Mouse (Mus musculus) liver, adult 2 months (tissue): ENCODE results near the gene Col4a2. TPM values are rescaled to one million over a fixed set of nuclear protein-coding genes. Genes with fewer than 3 reads are reported as not detected.

Source experiments
- DNase-seq: peaks from one replicate; pipeline ENCODE4 v3.0.0-alpha.2; 2011; ENCODE audit warnings: low read depth, low spot score; ENCODE audit errors: extremely low read depth
- H3K27ac ChIP-seq: fragments of 200-500 bp; replicated peaks from 2 replicates; pipeline ENCODE4 v1.5.1; 2012; ENCODE audit warnings: low read depth, mild to moderate bottlenecking, control low read depth, inconsistent platforms, low read length; ENCODE audit not compliant: insufficient read depth
- H3K27me3 ChIP-seq: fragments of 200-500 bp; 2 replicates; pipeline ENCODE4 v1.6.1; 2012; ENCODE audit warnings: mild to moderate bottlenecking, moderate library complexity, low read length, inconsistent platforms; ENCODE audit not compliant: control insufficient read depth, insufficient read depth
- H3K36me3 ChIP-seq: fragments of 200-500 bp; 2 replicates; pipeline ENCODE4 v1.6.1; 2012; ENCODE audit warnings: low read length, inconsistent platforms; ENCODE audit not compliant: control insufficient read depth, insufficient read depth
- H3K4me1 ChIP-seq: fragments of 200-500 bp; 2 replicates; pipeline ENCODE4 v1.6.1; 2011; ENCODE audit warnings: low read length; ENCODE audit not compliant: control insufficient read depth, insufficient read depth
- H3K4me3 ChIP-seq: fragments of 200-500 bp; 2 replicates; pipeline ENCODE4 v1.5.1; 2011; ENCODE audit warnings: low read depth, mild to moderate bottlenecking, control low read depth, low read length, moderate library complexity; ENCODE audit not compliant: insufficient read depth
- H3K79me2 ChIP-seq: fragments of 200-500 bp; 2 replicates; pipeline ENCODE4 v1.6.1; 2012; ENCODE audit warnings: inconsistent platforms, mild to moderate bottlenecking, low read length, moderate library complexity; ENCODE audit not compliant: control insufficient read depth, insufficient read depth
- H3K9ac ChIP-seq: fragments of 200-500 bp; 2 replicates; pipeline ENCODE4 v1.6.1; 2012; ENCODE audit warnings: low read depth, mild to moderate bottlenecking, control low read depth, inconsistent platforms, low read length
- CTCF ChIP-seq: fragments of 200-500 bp; IDR thresholded peaks from 2 replicates; pipeline ENCODE4 v1.5.1; 2011; ENCODE audit warnings: low read depth, low read length, control low read depth
- POLR2A ChIP-seq: fragments of 200-500 bp; IDR thresholded peaks from 2 replicates; pipeline ENCODE4 v1.6.1; 2011; ENCODE audit warnings: low read length, control low read depth; ENCODE audit not compliant: insufficient read depth; ENCODE audit errors: extremely low read depth
- WGBS: fragments of 180-500 bp; shearing (Covaris S2); methylation state at CpG from one replicate; pipeline ENCODE4 v1.1.7; 2018; 5-methylcytosine and 5-hydroxymethylcytosine counted together
- polyA plus RNA-seq: library from polyadenylated mRNA; depleted of rRNA; stranded (reverse); fragments of >200 nt; gene quantifications from 2 replicates; pipeline ENCODE4 v1.2.3, GENCODE M21; 2012
- total RNA-seq: library from RNA; depleted of rRNA; stranded (reverse); fragments of >200 nt; gene quantifications from 2 replicates; pipeline ENCODE4 v1.2.3, GENCODE M21; 2014

The Col4a2 gene
- total and polyA plus RNA-seq, 2 experiments = 7.7 to 8.0 TPM

GRCm38 (mm10) chr8:11327722-11328417 is 15.3 kb downstream of the Col4a2 start:
- no peak overlapping the region for H3K9ac ChIP-seq
- H3K4me3 ChIP-seq = no peak overlapping the region
- H3K79me2 ChIP-seq = no peaks in the 10 kb centered on the region
- TF ChIP-seq CTCF = no peak
- no peak for TF ChIP-seq POLR2A
- WGBS = 84% methylated on average over 5 of the region's 5 CpGs
- no peaks in the 10 kb centered on the region for H3K27me3 ChIP-seq
- no peaks in the 10 kb centered on the region for H3K36me3 ChIP-seq
- no peak overlapping the region for H3K27ac ChIP-seq
- H3K4me1 ChIP-seq = peaks cover 9% of the 10 kb centered on the region
- DNase-seq = no peak

- WGBS = 63% methylated on average over 4 of the region's 4 CpGs
- Histone ChIP-seq H3K4me1 (peaks cover 5% of the 10 kb centered on the region; the same call in 1 of the 2 replicates), H3K27ac (no peak overlapping the region), H3K36me3 (no peaks in the 10 kb centered on the region), H3K79me2 (no peaks in the 10 kb centered on the region; the same call in 1 of the 2 replicates), H3K9ac (no peak overlapping the region), H3K27me3 (no peaks in the 10 kb centered on the region), H3K4me3 (no peak overlapping the region)
- DNase-seq = no peak
- TF ChIP-seq CTCF (no peak), POLR2A (no peak)
Measured at GRCm38 (mm10) chr8:11331561-11331960, 19.0 kb downstream of the Col4a2 start.

GRCm38 (mm10) chr8:11333746-11334145 is 21.1 kb downstream of the Col4a2 start:
- Histone ChIP-seq H3K4me1 (peaks cover 7% of the 10 kb centered on the region; the same call in 1 of the 2 replicates), H3K9ac (no peak overlapping the region), H3K27ac (no peak overlapping the region), H3K79me2 (no peaks in the 10 kb centered on the region; the same call in 1 of the 2 replicates), H3K27me3 (no peaks in the 10 kb centered on the region), H3K36me3 (no peaks in the 10 kb centered on the region), H3K4me3 (no peak overlapping the region)
- WGBS = 87% methylated on average over 6 of the region's 6 CpGs
- no peak for TF ChIP-seq POLR2A
- no peak for TF ChIP-seq CTCF
- no peak for DNase-seq

GRCm38 (mm10) chr8:11334493-11334892 is 21.9 kb downstream of the Col4a2 start:
- Histone ChIP-seq H3K79me2 (no peaks in the 10 kb centered on the region; the same call in 1 of the 2 replicates), H3K27ac (0 out of 2 replicates have a peak overlapping the region, but pooled peaks have one; percentile 41), H3K4me3 (no peak overlapping the region), H3K9ac (no peak overlapping the region), H3K27me3 (no peaks in the 10 kb centered on the region), H3K36me3 (no peaks in the 10 kb centered on the region), H3K4me1 (peaks cover 7% of the 10 kb centered on the region; the same call in 1 of the 2 replicates)
- no peak for DNase-seq
- TF ChIP-seq POLR2A (no peak), CTCF (no peak)
- 74% methylated on average over 3 of the region's 3 CpGs for WGBS

GRCm38 (mm10) chr8:11335238-11335637 is 22.6 kb downstream of the Col4a2 start:
- 86% methylated on average over 4 of the region's 4 CpGs for WGBS
- Histone ChIP-seq H3K9ac (no peak overlapping the region), H3K4me3 (no peak overlapping the region), H3K36me3 (no peaks in the 10 kb centered on the region), H3K79me2 (no peaks in the 10 kb centered on the region; the same call in 1 of the 2 replicates), H3K4me1 (peaks cover 11% of the 10 kb centered on the region), H3K27me3 (no peaks in the 10 kb centered on the region), H3K27ac (no peak overlapping the region)
- no peak for DNase-seq
- TF ChIP-seq CTCF = no peak
- TF ChIP-seq POLR2A = no peak

- H3K4me3 ChIP-seq = no peak overlapping the region
- peaks cover 18% of the 10 kb centered on the region for H3K4me1 ChIP-seq
- no peak overlapping the region for H3K9ac ChIP-seq
- 87% methylated on average over 5 of the region's 5 CpGs for WGBS
- H3K36me3 ChIP-seq = no peaks in the 10 kb centered on the region
- DNase-seq = no peak
- H3K27me3 ChIP-seq = no peaks in the 10 kb centered on the region
- H3K27ac ChIP-seq = no peak overlapping the region
- no peaks in the 10 kb centered on the region; the same call in 1 of the 2 replicates for H3K79me2 ChIP-seq
- no peak for TF ChIP-seq POLR2A
- no peak for TF ChIP-seq CTCF
Measured at GRCm38 (mm10) chr8:11336346-11336745, 23.7 kb downstream of the Col4a2 start.
